Mouse (Mus musculus) liver, postnatal 0 days (tissue): Measurements from ENCODE around the gene Sel1l3.

Experiments used
- CTCF ChIP-seq: sonication (generic); IDR thresholded peaks from 2 replicates; pipeline ENCODE4 v1.5.1; 2016; ENCODE audit warnings: antibody characterized with exemption, low read depth
- EP300 ChIP-seq: IDR thresholded peaks from 2 replicates; pipeline ENCODE4 v1.6.1; 2016; ENCODE audit warnings: antibody characterized with exemption, low read depth, mild to moderate bottlenecking

- TF ChIP-seq CTCF (no peak), EP300 (no peak)
Observed at GRCm38 (mm10) chr5:53146049-53146683, 67.6 kb downstream of the Sel1l3 start.
